Mouse (Mus musculus): ENCODE results near the gene Washc3.

GRCm38 (mm10) chr10:88274045-88274444 is 73.2 kb downstream of the Washc3 start:
- TF ChIP-seq TAL1 (IDR thresholded peaks at IDR 0.05; ENCODE audit: low read length) (no peak), GATA1 (IDR thresholded peaks at IDR 0.05; ENCODE audit: low read length) (no peak)
